Mouse (Mus musculus) spleen, adult 18-20 months (tissue): ENCODE data around the gene Cyp2u1.

Experiments
- DNase-seq, 2 experiments: peaks; one replicate each; pipeline ENCODE4 v3.0.0; 2022; ENCODE audit warnings: mixed read lengths in 2 of 2

Cyp2u1 gene

GRCm38 (mm10) chr3:131251601-131252000 is 51.4 kb downstream of the Cyp2u1 start:
- DNase-seq, result no peak

- no peak for DNase-seq
Observed at GRCm38 (mm10) chr3:131250978-131251377, 52.0 kb downstream of the Cyp2u1 start.

- DNase-seq, result no peak
Observed at GRCm38 (mm10) chr3:131250283-131250682, 52.7 kb downstream of the Cyp2u1 start.

- DNase-seq, result no peak
Observed at GRCm38 (mm10) chr3:131248444-131248843, 54.6 kb downstream of the Cyp2u1 start.

- no peak for DNase-seq
Observed at GRCm38 (mm10) chr3:131247851-131248250, 55.2 kb downstream of the Cyp2u1 start.

- no peak for DNase-seq
Observed at GRCm38 (mm10) chr3:131247447-131247846, 55.6 kb downstream of the Cyp2u1 start.

GRCm38 (mm10) chr3:131246579-131247046 is 56.4 kb downstream of the Cyp2u1 start:
- no peak for DNase-seq

GRCm38 (mm10) chr3:131245766-131246578 is 57.1 kb downstream of the Cyp2u1 start:
- peak in 1 of 2 experiments; percentile 35 for DNase-seq
